Mouse (Mus musculus): ENCODE measurements at regions not wholly inside any gene's neighbourhood (a gene's known extent, or its start where the extent isn't known, plus 50 kb on each side); places are given as distances from the start of the nearest gene placed in this dataset.

DNA sequence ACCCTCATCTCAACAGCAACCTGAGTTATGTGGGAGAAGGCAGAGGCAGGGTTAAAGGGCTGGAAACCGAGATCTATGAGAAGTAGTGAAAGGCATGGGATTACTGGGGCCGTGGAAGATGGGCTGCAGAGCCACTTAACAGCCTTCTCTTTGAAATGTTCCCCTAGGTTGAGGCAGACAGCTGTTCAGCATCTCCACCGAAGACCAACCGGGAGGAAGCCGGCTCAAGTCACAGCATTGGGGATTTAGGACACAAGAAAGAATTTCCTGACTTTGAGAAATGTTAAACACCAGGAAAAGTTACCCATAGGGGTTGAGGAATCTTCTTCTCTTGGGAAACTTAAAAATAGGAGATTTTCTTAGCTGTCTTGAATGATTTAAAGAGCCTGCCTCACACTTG, 283.4 kb upstream of the Pard3b start:
- TF ChIP-seq CTCF (conservative IDR thresholded peaks at IDR 0.05; ENCODE audit: low read length) (no peak), NANOG (IDR thresholded peaks at IDR 0.05; ENCODE audit: borderline replicate concordance, low read length) (no peak)
